Comparison of ENCODE assay signal across 8 mouse cellular contexts in the genomic region with DNA sequence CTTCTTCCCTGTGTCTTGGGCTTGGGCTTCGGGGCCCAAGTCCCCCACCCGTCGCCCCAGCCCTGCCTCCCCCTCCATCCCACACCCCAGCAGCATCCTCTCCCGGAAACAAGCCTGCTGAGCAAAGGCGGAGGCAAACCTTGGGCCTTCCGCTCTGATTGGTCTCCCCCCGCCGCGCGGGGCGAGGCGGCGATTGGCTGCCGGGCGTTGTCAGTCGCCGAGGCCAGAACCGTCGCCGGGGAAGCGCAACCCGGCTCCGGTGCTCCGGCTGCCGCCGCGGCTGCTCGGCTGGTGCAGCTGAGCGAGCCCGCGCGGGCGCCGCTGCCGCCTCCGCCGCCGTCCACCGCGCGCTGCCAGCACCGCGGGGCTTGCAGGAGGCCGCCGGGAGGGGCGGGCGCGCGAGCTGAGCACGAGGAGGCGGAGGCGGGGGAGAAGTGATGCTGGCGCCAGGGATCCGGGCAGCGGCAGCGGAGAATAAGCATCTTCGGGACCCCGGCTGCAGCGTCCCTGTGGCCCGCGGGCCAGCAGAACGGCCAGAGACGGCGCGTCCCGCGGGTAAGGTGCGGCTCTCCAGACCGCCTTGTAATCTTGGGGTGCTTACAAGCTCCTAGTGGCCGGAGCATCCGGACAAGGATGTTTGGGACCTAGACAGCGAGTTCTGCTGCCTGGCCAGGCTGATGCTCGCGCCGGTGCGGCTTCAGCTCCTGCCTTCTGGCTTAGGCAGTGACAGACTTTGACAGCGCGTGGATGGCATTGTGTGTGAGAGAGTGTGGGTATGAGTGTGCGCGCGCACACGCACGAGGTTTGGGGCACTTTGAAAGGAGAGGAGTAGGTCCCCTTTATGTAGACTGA. TPM values are rescaled to one million over a fixed set of nuclear protein-coding genes. Genes with fewer than 3 reads are reported as not detected.
DNase-seq lines count a peak whose midpoint lies in the region.

A gene (plus strand): TSS at position 392 of the 852 bp plus-strand sequence.

- DNase-seq in adrenal gland, adult 8-10 months = peak; percentile 50
- DNase-seq in embryo, embryonic 10 days (ENCODE audit: low spot score) = peak; percentile 91
- peak; percentile 87 for DNase-seq in gastrocnemius, postnatal 14 days
- DNase-seq in hindlimb bud, embryonic 11.5 days (ENCODE audit: extremely low spot score, low read depth, low spot score) = peak; percentile 46
- DNase-seq in left cerebral cortex, adult 18-20 months (ENCODE audit: low spot score in 2 of 2) = peak; percentile 85 to 95
- DNase-seq in lung, postnatal 25 days (ENCODE audit: low spot score) = peak; percentile 45
- peak; percentile 90 to 91 for DNase-seq in right cerebral cortex, adult 2 months (ENCODE audit: low spot score in 2 of 2)
- peak; percentile 78 to 81 for DNase-seq in urinary bladder, postnatal 4 days (ENCODE audit: low spot score in 2 of 2)

- intact Hi-C loops in gastrocnemius, postnatal 14 days (cut with DNase I; ENCODE audit: low total_unique reads) = no loop called here

RNA-seq across cellular contexts. Expression of the gene that starts here (rescaled TPM):
- total RNA-seq in adrenal gland, adult 8-10 months (2022) = 1 to 10 TPM; 4.7 to 7.6 (median 5.6) TPM
- 1 to 10 TPM; 1.6 to 2.9 TPM for total RNA-seq in gastrocnemius, postnatal 14 days (2021)
- 10 to 100 TPM; 83.5 to 85.6 TPM for total RNA-seq in left cerebral cortex, adult 18-20 months (2021)

Comparison
In these comparisons a context has a peak if more than half of its experiments do, and no peak if none do; other contexts are left out.
1. Peak in every context shown above with its lines: DNase-seq.
2. RNA of the gene that starts here (total RNA-seq): 83.5 to 85.6 TPM in left cerebral cortex, adult 18-20 months; 4.7 to 7.6 TPM in adrenal gland, adult 8-10 months and 1.6 to 2.9 TPM in gastrocnemius, postnatal 14 days; every median in the first group is over 4 times any median in the second.